Mouse (Mus musculus) kidney, postnatal 25 days (tissue): ENCODE results near the gene Rrp12.
A peak's percentile ranks its signal among the peaks of the same experiment; 100 is the strongest.
"Not testable (repeated sequence)": the region's sequence is repeated elsewhere in the genome, so short reads cannot be mapped to it uniquely, and the experiment has no call there.

ENCODE experiments used
- DNase-seq, 2 experiments: peaks; one replicate each; pipeline ENCODE4 v3.0.0; 2021; ENCODE audit warnings: mixed read lengths in 2 of 2

Gene Rrp12

GRCm38 (mm10) chr19:41895460-41896318 is at the start of gene Rrp12:
TSS of gene Rrp12 (minus strand) at chr19:41896173.
- DNase-seq = peak; percentile 81 to 89

- no peak for DNase-seq
Measured at GRCm38 (mm10) chr19:41943841-41944240, 47.9 kb upstream of the Rrp12 start.

- no peak for DNase-seq
Measured at GRCm38 (mm10) chr19:41938539-41938938, 42.6 kb upstream of the Rrp12 start.

GRCm38 (mm10) chr19:41935921-41936320 is 39.9 kb upstream of the Rrp12 start:
- DNase-seq = no peak

GRCm38 (mm10) chr19:41934124-41934523 is 38.2 kb upstream of the Rrp12 start:
- DNase-seq = no peak

- DNase-seq = peak; percentile 98 to 100
Measured at GRCm38 (mm10) chr19:41933179-41934086, 37.5 kb upstream of the Rrp12 start, which contains the start of the genes Exosc1 and Zdhhc16. TSS of gene Exosc1 (minus strand) at chr19:41933423. TSS of gene Zdhhc16 (plus strand) at chr19:41933480.

GRCm38 (mm10) chr19:41932686-41933085 is 36.7 kb upstream of the Rrp12 start:
- no peak for DNase-seq

- DNase-seq = no peak
Measured at GRCm38 (mm10) chr19:41920412-41921067, 24.6 kb upstream of the Rrp12 start.

GRCm38 (mm10) chr19:41919471-41919870 is 23.5 kb upstream of the Rrp12 start:
- no peak for DNase-seq

GRCm38 (mm10) chr19:41916853-41917252 is 20.9 kb upstream of the Rrp12 start:
- DNase-seq = no peak

- DNase-seq = no peak
Measured at GRCm38 (mm10) chr19:41915294-41915693, 19.3 kb upstream of the Rrp12 start.

GRCm38 (mm10) chr19:41914592-41914882 is 18.6 kb upstream of the Rrp12 start:
- DNase-seq = not testable (repeated sequence)

- no peak for DNase-seq
Measured at GRCm38 (mm10) chr19:41913774-41914591, 18.0 kb upstream of the Rrp12 start.

- DNase-seq = peak; percentile 48 to 79
Measured at GRCm38 (mm10) chr19:41912121-41913080, 16.4 kb upstream of the Rrp12 start.

GRCm38 (mm10) chr19:41911178-41912073 is 15.5 kb upstream of the Rrp12 start, which contains the start of gene Pgam1:
TSS of gene Pgam1 (plus strand) at chr19:41911923.
- peak; percentile 97 to 98 for DNase-seq

GRCm38 (mm10) chr19:41910396-41910795 is 14.4 kb upstream of the Rrp12 start:
- no peak for DNase-seq

- peak; percentile 46 to 59 for DNase-seq
Measured at GRCm38 (mm10) chr19:41908736-41909135, 12.8 kb upstream of the Rrp12 start.

GRCm38 (mm10) chr19:41907079-41907760 is 11.2 kb upstream of the Rrp12 start:
- peak; percentile 54 to 55 for DNase-seq
